Mouse (Mus musculus) liver, adult 2 months (tissue): ENCODE results near the gene N4bp2. TPM values are rescaled to one million over a fixed set of nuclear protein-coding genes. Genes with fewer than 3 reads are reported as not detected.

Experiments used
- DNase-seq: peaks from one replicate; pipeline ENCODE4 v3.0.0-alpha.2; 2011; ENCODE audit warnings: low read depth, low spot score; ENCODE audit errors: extremely low read depth
- H3K27ac ChIP-seq: fragments of 200-500 bp; replicated peaks from 2 replicates; pipeline ENCODE4 v1.5.1; 2012; ENCODE audit warnings: low read depth, mild to moderate bottlenecking, control low read depth, inconsistent platforms, low read length; ENCODE audit not compliant: insufficient read depth
- H3K27me3 ChIP-seq: fragments of 200-500 bp; 2 replicates; pipeline ENCODE4 v1.6.1; 2012; ENCODE audit warnings: mild to moderate bottlenecking, moderate library complexity, low read length, inconsistent platforms; ENCODE audit not compliant: control insufficient read depth, insufficient read depth
- H3K36me3 ChIP-seq: fragments of 200-500 bp; 2 replicates; pipeline ENCODE4 v1.6.1; 2012; ENCODE audit warnings: low read length, inconsistent platforms; ENCODE audit not compliant: control insufficient read depth, insufficient read depth
- H3K4me1 ChIP-seq: fragments of 200-500 bp; 2 replicates; pipeline ENCODE4 v1.6.1; 2011; ENCODE audit warnings: low read length; ENCODE audit not compliant: control insufficient read depth, insufficient read depth
- H3K4me3 ChIP-seq: fragments of 200-500 bp; 2 replicates; pipeline ENCODE4 v1.5.1; 2011; ENCODE audit warnings: low read depth, mild to moderate bottlenecking, control low read depth, low read length, moderate library complexity; ENCODE audit not compliant: insufficient read depth
- H3K79me2 ChIP-seq: fragments of 200-500 bp; 2 replicates; pipeline ENCODE4 v1.6.1; 2012; ENCODE audit warnings: inconsistent platforms, mild to moderate bottlenecking, low read length, moderate library complexity; ENCODE audit not compliant: control insufficient read depth, insufficient read depth
- H3K9ac ChIP-seq: fragments of 200-500 bp; 2 replicates; pipeline ENCODE4 v1.6.1; 2012; ENCODE audit warnings: low read depth, mild to moderate bottlenecking, control low read depth, inconsistent platforms, low read length
- CTCF ChIP-seq: fragments of 200-500 bp; IDR thresholded peaks from 2 replicates; pipeline ENCODE4 v1.5.1; 2011; ENCODE audit warnings: low read depth, low read length, control low read depth
- POLR2A ChIP-seq: fragments of 200-500 bp; IDR thresholded peaks from 2 replicates; pipeline ENCODE4 v1.6.1; 2011; ENCODE audit warnings: low read length, control low read depth; ENCODE audit not compliant: insufficient read depth; ENCODE audit errors: extremely low read depth
- WGBS: fragments of 180-500 bp; shearing (Covaris S2); methylation state at CpG from one replicate; pipeline ENCODE4 v1.1.7; 2018; 5-methylcytosine and 5-hydroxymethylcytosine counted together
- polyA plus RNA-seq: library from polyadenylated mRNA; depleted of rRNA; stranded (reverse); fragments of >200 nt; gene quantifications from 2 replicates; pipeline ENCODE4 v1.2.3, GENCODE M21; 2012
- total RNA-seq: library from RNA; depleted of rRNA; stranded (reverse); fragments of >200 nt; gene quantifications from 2 replicates; pipeline ENCODE4 v1.2.3, GENCODE M21; 2014

The N4bp2 gene
- total and polyA plus RNA-seq, 2 experiments = 4.1 to 21.7 TPM

DNA sequence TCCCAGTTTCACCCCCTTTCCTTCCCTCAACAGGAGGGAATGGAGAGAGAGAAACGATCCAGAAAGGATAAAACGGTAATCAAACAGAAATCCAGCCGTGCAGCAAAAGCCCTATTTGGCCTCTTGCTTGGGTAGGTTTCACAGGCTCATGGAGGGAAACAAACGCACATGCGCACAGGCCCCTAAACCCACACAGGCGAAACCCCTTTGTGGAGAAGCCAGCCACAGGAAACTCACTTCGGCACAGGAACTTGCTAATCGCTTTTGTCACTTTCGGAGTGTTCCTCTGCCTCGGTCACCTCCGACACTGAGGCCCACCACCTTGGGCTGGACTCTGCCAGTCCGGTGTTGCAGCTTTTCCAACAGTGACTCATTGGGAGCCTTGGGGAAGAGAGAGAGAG lies 100.0 kb downstream of the N4bp2 start:
- Histone ChIP-seq H3K27ac (0 out of 2 replicates have a peak overlapping the region, but pooled peaks have one; percentile 38), H3K4me3 (peak overlapping the region; percentile 25), H3K4me1 (no peaks in the 10 kb centered on the region), H3K79me2 (no peaks in the 10 kb centered on the region), H3K36me3 (no peaks in the 10 kb centered on the region), H3K27me3 (no peaks in the 10 kb centered on the region), H3K9ac (0 out of 2 replicates have a peak overlapping the region, but pooled peaks have one; percentile 51)
- 73% methylated on average over 12 of the region's 12 CpGs for WGBS
- no peak for TF ChIP-seq POLR2A
- no peak for TF ChIP-seq CTCF
- peak; percentile 24 for DNase-seq

DNA sequence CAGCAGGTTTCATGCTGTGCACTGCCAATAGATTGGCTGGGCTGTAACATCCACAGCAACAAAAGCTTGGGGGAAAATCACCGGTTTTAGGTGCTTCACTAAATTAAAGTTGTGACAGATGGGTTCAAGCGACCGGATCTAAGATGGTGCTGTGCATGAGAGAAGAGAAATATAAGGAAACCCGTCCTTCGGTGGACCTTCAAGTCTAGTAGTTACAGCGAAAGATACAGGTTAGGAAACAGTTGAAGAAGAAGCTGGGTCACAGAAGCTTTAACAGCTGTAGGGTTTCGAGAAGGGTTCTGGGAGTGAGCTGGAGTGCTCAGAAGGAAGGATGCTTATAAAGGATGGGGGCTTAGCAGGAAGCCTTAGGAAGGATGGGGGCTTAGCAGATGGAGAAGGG lies 101.2 kb downstream of the N4bp2 start:
- Histone ChIP-seq H3K79me2 (no peaks in the 10 kb centered on the region; the same call in 1 of the 2 replicates), H3K4me3 (peak overlapping the region; percentile 20; the same call in 1 of the 2 replicates), H3K4me1 (no peaks in the 10 kb centered on the region), H3K27ac (no peak overlapping the region), H3K9ac (no peak overlapping the region), H3K36me3 (no peaks in the 10 kb centered on the region), H3K27me3 (no peaks in the 10 kb centered on the region)
- TF ChIP-seq CTCF (no peak), POLR2A (no peak)
- 95% methylated on average over 7 of the region's 7 CpGs for WGBS
- no peak for DNase-seq

DNA sequence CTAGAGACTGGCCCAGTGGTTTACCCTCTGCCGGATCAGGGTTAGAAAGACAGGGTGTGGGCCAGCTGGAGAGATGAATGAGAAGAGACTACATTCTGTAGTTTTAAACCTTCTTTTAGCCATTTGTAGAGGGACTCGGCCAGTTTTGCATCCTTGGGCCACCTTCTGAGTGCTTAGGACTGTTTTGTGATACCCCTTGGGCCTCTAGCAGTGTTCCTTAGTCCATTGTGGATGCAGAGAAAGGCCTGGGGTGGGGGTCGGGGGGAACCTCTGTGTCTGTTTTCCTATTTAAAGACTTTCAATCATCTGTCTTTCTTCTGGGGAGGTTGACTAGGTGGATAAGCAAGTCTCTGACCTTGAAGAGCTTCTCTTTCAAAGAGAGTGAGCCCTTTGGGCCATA lies 101.6 kb downstream of the N4bp2 start:
- Histone ChIP-seq H3K4me1 (no peaks in the 10 kb centered on the region), H3K36me3 (no peaks in the 10 kb centered on the region), H3K27me3 (no peaks in the 10 kb centered on the region), H3K9ac (no peak overlapping the region), H3K79me2 (no peaks in the 10 kb centered on the region; the same call in 1 of the 2 replicates), H3K27ac (no peak overlapping the region), H3K4me3 (peak overlapping the region; percentile 20; the same call in 1 of the 2 replicates)
- 83% methylated on average over 3 of the region's 3 CpGs for WGBS
- DNase-seq = no peak
- TF ChIP-seq POLR2A = no peak
- TF ChIP-seq CTCF = no peak

DNA sequence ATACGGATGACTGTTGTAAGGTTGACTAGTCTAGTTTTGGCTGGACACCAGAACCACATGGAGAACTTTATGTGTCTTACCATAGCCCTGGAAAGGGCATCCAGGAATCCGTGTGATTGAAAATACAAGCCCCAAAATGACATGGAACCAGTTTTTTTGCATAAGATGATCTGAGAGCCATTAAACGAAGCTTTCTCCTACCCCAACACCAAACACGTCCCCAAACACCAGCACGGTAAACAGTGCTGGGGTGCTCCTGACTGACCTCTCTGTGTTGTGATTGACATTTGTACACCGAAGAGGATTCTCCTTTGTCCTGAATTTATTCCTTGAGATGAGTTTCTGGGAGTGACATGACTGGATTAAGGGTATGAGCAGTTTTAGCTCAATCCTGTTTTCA lies 103.3 kb downstream of the N4bp2 start:
- Histone ChIP-seq H3K4me1 (no peaks in the 10 kb centered on the region), H3K36me3 (no peaks in the 10 kb centered on the region), H3K9ac (no peak overlapping the region), H3K79me2 (no peaks in the 10 kb centered on the region; the same call in 1 of the 2 replicates), H3K27ac (no peak overlapping the region), H3K27me3 (no peaks in the 10 kb centered on the region), H3K4me3 (no peak overlapping the region)
- no peak for DNase-seq
- 76% methylated on average over 6 of the region's 6 CpGs for WGBS
- no peak for TF ChIP-seq POLR2A
- no peak for TF ChIP-seq CTCF

DNA sequence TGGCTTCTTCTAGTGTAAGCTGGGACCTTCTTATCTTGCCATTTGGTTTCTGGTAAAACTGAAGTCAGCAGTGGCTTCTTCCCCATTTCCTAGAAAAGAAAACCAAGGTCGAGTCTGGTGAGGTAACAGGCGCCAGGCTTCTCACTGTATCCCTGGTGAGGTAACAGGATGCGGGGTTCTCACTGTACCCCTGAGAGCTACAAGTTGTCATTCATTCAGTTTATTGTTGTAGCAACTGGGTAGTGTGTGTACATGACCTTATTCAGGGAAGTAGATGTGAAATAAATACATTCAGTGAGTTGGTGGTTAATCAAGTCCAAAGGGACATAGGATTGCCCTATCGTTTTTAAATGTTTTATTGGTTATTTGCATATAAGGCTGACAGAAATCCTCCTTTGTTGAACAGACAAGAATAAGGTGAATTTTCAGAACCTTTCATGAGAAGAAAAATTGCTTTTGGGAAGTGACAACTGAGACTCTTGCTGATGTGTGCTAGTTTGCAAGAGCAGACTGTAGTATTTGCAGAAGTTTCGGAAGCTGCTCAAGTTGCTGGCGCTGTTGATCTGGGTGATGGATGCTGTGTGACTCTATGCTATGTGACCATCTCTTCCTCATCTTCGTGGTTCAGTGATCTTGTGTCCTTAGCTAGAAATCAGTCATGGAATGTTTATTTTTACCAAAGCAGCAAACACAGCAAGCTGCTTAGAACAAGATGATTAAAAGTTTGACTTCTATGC lies 104.2 kb downstream of the N4bp2 start:
- no peak overlapping the region for H3K9ac ChIP-seq
- no peak overlapping the region for H3K27ac ChIP-seq
- H3K27me3 ChIP-seq = no peaks in the 10 kb centered on the region
- DNase-seq = peak; percentile 40
- 73% methylated on average over 7 of the region's 7 CpGs for WGBS
- H3K36me3 ChIP-seq = no peaks in the 10 kb centered on the region
- no peaks in the 10 kb centered on the region; the same call in 1 of the 2 replicates for H3K79me2 ChIP-seq
- H3K4me1 ChIP-seq = no peaks in the 10 kb centered on the region
- TF ChIP-seq POLR2A = no peak
- TF ChIP-seq CTCF = no peak
- no peak overlapping the region for H3K4me3 ChIP-seq

DNA sequence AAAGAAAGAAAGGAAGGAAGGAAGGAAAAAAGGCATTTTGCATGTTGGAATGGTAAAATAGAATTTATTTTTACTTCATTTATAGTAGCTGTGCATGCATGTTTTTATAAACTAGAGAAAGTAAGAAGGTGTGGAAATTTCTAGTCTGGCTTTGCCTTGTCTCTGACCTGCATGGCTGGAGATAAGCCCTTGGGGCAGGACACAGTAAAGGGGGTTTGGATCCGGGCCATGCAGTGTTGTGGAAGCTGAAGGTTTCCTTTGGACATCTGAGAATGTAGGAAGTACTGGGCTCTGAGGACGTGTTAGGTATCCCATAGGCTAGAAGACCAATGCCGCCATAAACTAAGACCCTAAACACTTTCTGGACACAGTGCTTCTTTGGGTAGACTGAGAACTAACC lies 105.1 kb downstream of the N4bp2 start:
- Histone ChIP-seq H3K4me1 (no peaks in the 10 kb centered on the region), H3K9ac (no peak overlapping the region), H3K27me3 (no peaks in the 10 kb centered on the region), H3K79me2 (no peaks in the 10 kb centered on the region; the same call in 1 of the 2 replicates), H3K27ac (no peak overlapping the region), H3K36me3 (no peaks in the 10 kb centered on the region), H3K4me3 (no peak overlapping the region)
- TF ChIP-seq POLR2A = no peak
- TF ChIP-seq CTCF = no peak
- 68% methylated on average over 3 of the region's 3 CpGs for WGBS
- DNase-seq = no peak
